In genomic region chr2:72979659-72980071, GRCm38 (mm10) we compare ENCODE assay signal across 7 mouse cellular contexts. TPM values are rescaled to one million over a fixed set of nuclear protein-coding genes. Genes with fewer than 3 reads are reported as not detected.
DNase-seq lines count a peak whose midpoint lies in the region; ATAC-seq and TF ChIP-seq lines count a peak whose summit lies in the region.

No protein-coding gene starts in this region.

- peak; percentile 76 for ATAC-seq in intestine, embryonic 15.5 days
- peak; percentile 55 for ATAC-seq in midbrain, embryonic 12.5 days (ENCODE audit: low FRiP score, low read depth)

- H3K4me3 ChIP-seq in intestine, embryonic 15.5 days (replicated peaks): peak overlapping the region; percentile 100
- H3K4me3 ChIP-seq in midbrain, embryonic 12.5 days: peak overlapping the region; percentile 99
- H3K4me3 ChIP-seq in spleen, adult 2 months (ENCODE audit: extremely low read depth, insufficient read depth, insufficient read length): peak overlapping the region; percentile 100

- H3K36me3 ChIP-seq in intestine, embryonic 15.5 days: no peaks in the 10 kb centered on the region
- no peaks in the 10 kb centered on the region for H3K36me3 ChIP-seq in midbrain, embryonic 12.5 days
- H3K36me3 ChIP-seq in spleen, adult 2 months (ENCODE audit: control insufficient read depth, insufficient read depth, low read length): peaks cover 2% of the 10 kb centered on the region

- peak overlapping the region; percentile 100 for H3K27ac ChIP-seq in intestine, embryonic 15.5 days
- peak overlapping the region; percentile 100 for H3K27ac ChIP-seq in midbrain, embryonic 12.5 days (replicated peaks)
- H3K27ac ChIP-seq in spleen, adult 2 months (ENCODE audit: insufficient read depth, low read length): peak overlapping the region; percentile 100

- peak overlapping the region; percentile 30 for H3K4me2 ChIP-seq in intestine, embryonic 15.5 days (replicated peaks)
- H3K4me2 ChIP-seq in midbrain, embryonic 12.5 days (replicated peaks): peak overlapping the region; percentile 65

- peak; percentile 93 for DNase-seq in adrenal gland, postnatal 10 days
- DNase-seq in embryo, embryonic 11 days: peak; percentile 92
- peak; percentile 93 for DNase-seq in gastrocnemius, postnatal 25 days
- peak; percentile 95 for DNase-seq in left cerebral cortex, postnatal 4 days
- peak; percentile 63 to 86 for DNase-seq in spleen, adult 2 months (ENCODE audit: low read depth in 1 of 2, low spot score in 2 of 2)

- 1% methylated on average over 18 of the region's 54 CpGs for WGBS in intestine, embryonic 15.5 days
- WGBS in midbrain, embryonic 12.5 days: under 1% methylated on average over 21 of the region's 54 CpGs
- WGBS in spleen, adult 2 months: under 1% methylated on average over 20 of the region's 54 CpGs

- peak overlapping the region; percentile 99 for H3K9ac ChIP-seq in intestine, embryonic 15.5 days
- peak overlapping the region; percentile 100 for H3K9ac ChIP-seq in midbrain, embryonic 12.5 days (replicated peaks)

- H3K4me1 ChIP-seq in intestine, embryonic 15.5 days (replicated peaks): peaks cover 8% of the 10 kb centered on the region
- H3K4me1 ChIP-seq in midbrain, embryonic 12.5 days: peaks cover 24% of the 10 kb centered on the region
- peaks cover 7% of the 10 kb centered on the region for H3K4me1 ChIP-seq in spleen, adult 2 months (ENCODE audit: control insufficient read depth, insufficient read depth, insufficient read length)

- no peak for TF ChIP-seq POLR2A in spleen, adult 2 months (IDR thresholded peaks at IDR 0.05; ENCODE audit: low read depth, low read length)

- no peaks in the 10 kb centered on the region for H3K9me3 ChIP-seq in intestine, embryonic 15.5 days
- H3K9me3 ChIP-seq in midbrain, embryonic 12.5 days: no peaks in the 10 kb centered on the region

- H3K27me3 ChIP-seq in intestine, embryonic 15.5 days (replicated peaks): no peaks in the 10 kb centered on the region
- no peaks in the 10 kb centered on the region for H3K27me3 ChIP-seq in midbrain, embryonic 12.5 days
- no peaks in the 10 kb centered on the region for H3K27me3 ChIP-seq in spleen, adult 2 months (ENCODE audit: control insufficient read depth, insufficient read depth, low read length)

- intact Hi-C loops in left cerebral cortex, postnatal 4 days (cut with DNase I): loop anchor here (2.0 to 10.0 kb wide), 2 partner anchors 295 to 465 kb away; no protein-coding TSS in a partner anchor

- no peak for TF ChIP-seq CTCF in spleen, adult 2 months (IDR thresholded peaks at IDR 0.05; ENCODE audit: extremely low read depth, insufficient read depth, insufficient read length, insufficient replicate concordance)

RNA-seq across cellular contexts. Expression of gene Sp3, which starts 0.6 kb away (rescaled TPM):
- 10 to 100 TPM; 67.8 to 70.8 TPM for total RNA-seq in adrenal gland, postnatal 10 days (2021)
- total RNA-seq in gastrocnemius, postnatal 25 days (2021): 10 to 100 TPM; 19.5 to 20.4 TPM
- 41.3 and 48.2 TPM in 2 replicates for polyA plus RNA-seq in intestine, embryonic 15.5 days (2015; fragmentation: Nextera tagmentation; extraction: Ambion mirVana)
- 10 to 100 TPM; 64.1 to 65.7 TPM for total RNA-seq in left cerebral cortex, postnatal 4 days (2021)
- polyA plus RNA-seq in midbrain, embryonic 12.5 days (2016; fragmentation: Nextera tagmentation; extraction: Ambion mirVana): 70.8 and 75.9 TPM in 2 replicates
- 9.4 and 11.0 TPM in 2 replicates for polyA plus RNA-seq in spleen, adult 2 months (2012; rRNA removed)

RNA-seq across cellular contexts. Expression of gene Gm11084, which starts 6.9 kb away (rescaled TPM):
- not detected for total RNA-seq in adrenal gland, postnatal 10 days (2021)
- not detected for total RNA-seq in gastrocnemius, postnatal 25 days (2021)
- not detected in 2 replicates for polyA plus RNA-seq in intestine, embryonic 15.5 days (2015; fragmentation: Nextera tagmentation; extraction: Ambion mirVana)
- total RNA-seq in left cerebral cortex, postnatal 4 days (2021): not detected
- not detected in 2 replicates for polyA plus RNA-seq in midbrain, embryonic 12.5 days (2016; fragmentation: Nextera tagmentation; extraction: Ambion mirVana)
- not detected in 2 replicates for polyA plus RNA-seq in spleen, adult 2 months (2012; rRNA removed)

Comparison
In these comparisons a context has a peak if more than half of its experiments do, and no peak if none do; other contexts are left out.
1. Peak in every context shown above with its lines: DNase-seq, ATAC-seq, H3K4me3 ChIP-seq and H3K27ac ChIP-seq.